Mouse (Mus musculus) E14TG2a.4 (cell line): Measurements from ENCODE around the gene Fbp2.

Experiments used
- H3K27me3 ChIP-seq: 2 replicates; pipeline ENCODE4 v1.6.1; 2014; ENCODE audit warnings: low read length, control low read depth; ENCODE audit not compliant: insufficient read depth
- H3K36me3 ChIP-seq: 2 replicates; pipeline ENCODE4 v1.6.1; 2014; ENCODE audit warnings: low read length, control low read depth; ENCODE audit not compliant: insufficient read depth
- H3K4me1 ChIP-seq: replicated peaks from 2 replicates; pipeline ENCODE4 v1.6.1; 2014; ENCODE audit warnings: low read depth, low read length, control low read depth
- H3K4me3 ChIP-seq: replicated peaks from 2 replicates; pipeline ENCODE4 v1.5.1; 2014; ENCODE audit warnings: mild to moderate bottlenecking, low read length
- H3K9me3 ChIP-seq: 2 replicates; pipeline ENCODE4 v1.6.1; 2014; ENCODE audit warnings: low read length, control low read depth
- CTCF ChIP-seq: conservative IDR thresholded peaks from 2 replicates; pipeline ENCODE4 v1.5.1; 2014; ENCODE audit warnings: low read length
- NANOG ChIP-seq: IDR thresholded peaks from 2 replicates; pipeline ENCODE4 v1.6.1; 2014; ENCODE audit warnings: borderline replicate concordance, low read length, mixed read lengths
- POU5F1 ChIP-seq: IDR thresholded peaks from 2 replicates; pipeline ENCODE4 v1.6.1; 2014; ENCODE audit warnings: low read length, borderline replicate concordance

Fbp2 gene

GRCm38 (mm10) chr13:62884536-62884935 lies 26.3 kb upstream of the Fbp2 start:
- Histone ChIP-seq H3K9me3 (no peaks in the 10 kb centered on the region), H3K27me3 (peaks cover 42% of the 10 kb centered on the region), H3K36me3 (no peaks in the 10 kb centered on the region), H3K4me1 (peaks cover 34% of the 10 kb centered on the region), H3K4me3 (no peak overlapping the region)
- TF ChIP-seq POU5F1 (no peak), CTCF (no peak), NANOG (no peak)

- Histone ChIP-seq H3K27me3 (peaks cover 36% of the 10 kb centered on the region), H3K4me1 (peaks cover 39% of the 10 kb centered on the region), H3K36me3 (no peaks in the 10 kb centered on the region), H3K4me3 (no peak overlapping the region), H3K9me3 (no peaks in the 10 kb centered on the region)
- TF ChIP-seq POU5F1 (no peak), NANOG (no peak), CTCF (no peak)
Measured at GRCm38 (mm10) chr13:62883925-62884324, 25.7 kb upstream of the Fbp2 start.

GRCm38 (mm10) chr13:62883436-62883835 lies 25.2 kb upstream of the Fbp2 start:
- Histone ChIP-seq H3K36me3 (no peaks in the 10 kb centered on the region), H3K4me3 (no peak overlapping the region), H3K9me3 (no peaks in the 10 kb centered on the region), H3K27me3 (peaks cover 31% of the 10 kb centered on the region), H3K4me1 (peaks cover 40% of the 10 kb centered on the region)
- no peak for TF ChIP-seq POU5F1
- no peak for TF ChIP-seq NANOG
- no peak for TF ChIP-seq CTCF

DNA sequence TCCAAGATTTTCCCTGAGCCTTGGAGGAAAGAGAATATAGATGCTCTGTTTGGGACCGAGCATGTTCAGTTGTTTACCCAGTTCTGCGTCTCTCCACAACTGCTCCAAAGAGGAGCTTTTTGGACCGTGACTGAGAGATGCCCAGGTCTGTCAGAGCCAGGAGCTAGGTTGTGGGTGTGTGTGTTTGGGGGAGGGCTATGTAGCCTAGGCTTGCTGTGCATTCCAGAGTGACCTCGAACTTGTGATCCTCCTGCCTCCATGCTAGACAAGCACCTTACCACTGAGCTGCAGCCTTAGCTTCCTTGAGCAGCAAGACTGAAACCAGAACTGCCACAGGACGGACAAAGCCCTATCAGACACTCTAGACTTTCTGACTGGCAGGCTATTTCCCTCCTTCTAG lies 24.6 kb upstream of the Fbp2 start:
- Histone ChIP-seq H3K9me3 (no peaks in the 10 kb centered on the region), H3K36me3 (no peaks in the 10 kb centered on the region), H3K4me3 (no peak overlapping the region), H3K27me3 (peaks cover 29% of the 10 kb centered on the region), H3K4me1 (peaks cover 41% of the 10 kb centered on the region)
- TF ChIP-seq NANOG = no peak
- no peak for TF ChIP-seq POU5F1
- TF ChIP-seq CTCF = no peak

DNA sequence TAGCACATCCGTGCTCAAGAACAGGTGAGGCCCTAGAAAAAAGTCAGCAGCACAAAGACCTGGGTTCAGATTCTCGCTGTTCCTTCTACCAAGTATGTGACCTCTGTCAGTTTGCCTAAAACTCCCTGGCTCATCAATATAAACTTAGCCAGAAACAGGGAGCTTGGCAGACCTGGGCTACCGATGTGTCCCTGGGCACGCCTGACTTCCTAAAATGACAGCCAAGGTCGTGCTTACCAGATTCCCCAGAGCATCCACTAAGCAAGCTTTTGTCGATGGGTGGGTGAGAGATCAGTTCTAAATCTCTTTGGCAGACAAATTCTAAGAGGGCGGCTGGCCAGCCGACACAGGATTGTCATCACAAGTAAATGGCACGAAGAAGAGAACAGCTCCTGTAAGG lies 23.1 kb upstream of the Fbp2 start:
- Histone ChIP-seq H3K9me3 (no peaks in the 10 kb centered on the region), H3K4me1 (peaks cover 42% of the 10 kb centered on the region), H3K36me3 (no peaks in the 10 kb centered on the region), H3K4me3 (no peak overlapping the region), H3K27me3 (peaks cover 17% of the 10 kb centered on the region)
- TF ChIP-seq POU5F1 (no peak), CTCF (no peak), NANOG (no peak)

DNA sequence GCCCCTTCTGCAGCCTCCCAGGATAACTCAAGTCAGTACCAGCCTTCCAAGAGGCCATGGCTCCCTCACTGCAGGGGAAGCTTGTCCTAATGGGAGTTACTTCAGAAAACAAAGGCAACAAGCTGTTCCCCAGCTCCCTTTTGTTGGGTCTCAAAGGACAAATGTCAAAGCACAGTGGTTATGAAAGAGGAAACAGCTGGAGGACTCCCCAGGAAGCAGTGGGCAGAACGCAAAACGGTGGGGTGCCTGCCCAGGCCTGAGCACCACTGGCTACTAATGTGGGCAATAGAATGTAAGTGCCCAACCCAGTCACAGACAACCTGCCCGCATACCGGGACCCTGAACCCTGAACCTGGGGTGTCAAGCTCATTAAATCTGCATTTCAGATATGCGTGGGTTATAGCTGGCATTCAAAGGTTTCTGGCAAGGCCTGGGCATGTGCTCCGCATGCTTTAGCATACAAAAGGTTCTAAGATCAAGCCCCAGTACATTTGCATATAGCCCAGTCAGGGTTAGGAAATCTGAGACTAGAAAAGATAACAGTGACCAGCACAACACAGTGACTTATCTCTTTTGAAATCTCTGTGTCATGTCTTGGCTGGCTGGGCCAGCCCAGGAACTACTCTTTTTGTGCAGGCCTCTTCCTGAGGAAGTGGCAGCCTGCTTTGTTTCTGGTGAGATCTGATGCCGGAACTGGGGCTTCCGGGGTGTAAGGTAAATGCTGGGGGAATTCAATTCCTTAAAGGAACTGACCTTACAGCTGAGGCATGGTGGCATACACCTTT lies 21.8 kb upstream of the Fbp2 start:
- Histone ChIP-seq H3K4me3 (no peak overlapping the region), H3K36me3 (no peaks in the 10 kb centered on the region), H3K4me1 (peaks cover 55% of the 10 kb centered on the region), H3K9me3 (no peaks in the 10 kb centered on the region), H3K27me3 (peaks cover 11% of the 10 kb centered on the region; the same call in 1 of the 2 replicates)
- TF ChIP-seq POU5F1 (no peak), NANOG (0 out of 2 replicates have a peak, but pooled peaks have one; percentile 6), CTCF (no peak)

- Histone ChIP-seq H3K9me3 (no peaks in the 10 kb centered on the region), H3K4me3 (no peak overlapping the region), H3K27me3 (peaks cover 11% of the 10 kb centered on the region; the same call in 1 of the 2 replicates), H3K36me3 (no peaks in the 10 kb centered on the region), H3K4me1 (peaks cover 55% of the 10 kb centered on the region)
- TF ChIP-seq NANOG = no peak
- no peak for TF ChIP-seq CTCF
Measured at GRCm38 (mm10) chr13:62879411-62879810, 21.2 kb upstream of the Fbp2 start.

- H3K4me1 ChIP-seq = peaks cover 55% of the 10 kb centered on the region
- H3K36me3 ChIP-seq = no peaks in the 10 kb centered on the region
- H3K9me3 ChIP-seq = no peaks in the 10 kb centered on the region
- no peak overlapping the region for H3K4me3 ChIP-seq
- 0 out of 2 replicates have a peak, but pooled peaks cover 6% of the 10 kb centered on the region for H3K27me3 ChIP-seq
- no peak for TF ChIP-seq POU5F1
- no peak for TF ChIP-seq NANOG
- TF ChIP-seq CTCF = no peak
Measured at GRCm38 (mm10) chr13:62877247-62877646, 19.0 kb upstream of the Fbp2 start.

DNA sequence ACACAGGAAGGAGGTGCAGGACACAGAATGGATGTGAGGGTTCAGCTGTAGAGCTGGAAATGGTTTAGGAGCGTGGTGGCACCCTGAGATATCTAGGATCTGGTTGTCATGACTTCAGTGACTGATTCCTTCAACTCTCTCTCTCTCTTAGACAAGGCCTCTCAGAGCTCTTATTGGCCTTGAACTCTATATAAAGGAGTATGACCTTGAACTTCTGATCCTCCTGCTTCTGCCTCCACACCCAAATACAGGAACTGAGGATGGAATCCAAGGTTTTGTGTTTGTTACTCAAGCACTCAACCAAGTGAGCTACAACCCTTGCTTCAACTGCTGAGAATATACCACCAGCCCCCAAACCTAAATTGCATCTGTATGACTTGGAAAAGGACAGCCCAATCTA lies 17.9 kb upstream of the Fbp2 start:
- Histone ChIP-seq H3K4me1 (peaks cover 53% of the 10 kb centered on the region), H3K36me3 (no peaks in the 10 kb centered on the region), H3K27me3 (0 out of 2 replicates have a peak, but pooled peaks cover 6% of the 10 kb centered on the region), H3K4me3 (no peak overlapping the region), H3K9me3 (no peaks in the 10 kb centered on the region)
- no peak for TF ChIP-seq POU5F1
- no peak for TF ChIP-seq NANOG
- TF ChIP-seq CTCF = no peak
